Mouse (Mus musculus): ENCODE data around the gene Dcaf5.

The Dcaf5 gene

DNA sequence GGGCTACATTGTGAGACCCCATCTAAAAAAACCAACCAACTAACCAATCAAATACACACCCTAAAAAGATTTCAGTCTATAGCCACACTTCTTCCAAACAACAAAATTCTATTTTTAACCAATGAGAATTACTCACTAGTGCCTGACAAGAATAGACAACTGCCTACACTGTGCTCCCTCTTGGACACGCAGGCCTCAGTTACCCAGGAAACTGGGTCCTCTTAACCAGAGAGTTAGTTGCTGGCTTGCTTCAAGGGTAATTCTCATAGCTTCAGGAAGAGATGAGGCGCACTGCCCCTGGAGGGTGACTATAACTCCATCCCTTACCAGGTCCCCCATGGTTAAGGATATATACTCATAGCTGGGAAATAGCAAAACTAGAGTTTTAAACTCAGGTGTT is 95.5 kb downstream of the Dcaf5 start:
- peak in 1 of 2 experiments; percentile 49 for DNase-seq (ENCODE audit: low spot score in 2 of 2)

DNA sequence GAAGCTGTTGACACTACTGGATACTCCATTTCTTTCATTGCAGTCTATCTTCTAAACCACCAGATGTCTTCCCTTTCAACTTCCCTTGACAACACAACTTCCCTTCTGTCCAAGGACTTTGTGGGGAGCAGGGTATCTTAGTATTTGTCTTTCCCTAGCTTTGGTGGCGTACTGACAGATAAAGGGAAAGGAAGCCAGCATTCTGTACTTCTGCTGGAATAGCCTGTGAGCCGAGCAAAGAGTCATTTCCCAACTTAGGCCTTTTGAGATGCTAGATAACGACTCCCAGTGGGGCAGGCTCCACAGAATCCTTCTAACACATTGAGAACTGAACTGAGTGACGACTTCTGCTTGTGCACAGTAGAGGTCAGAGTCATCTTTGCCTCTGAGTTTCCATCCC is 102.2 kb downstream of the Dcaf5 start:
- DNase-seq (ENCODE audit: low spot score in 2 of 2): no peak

DNA sequence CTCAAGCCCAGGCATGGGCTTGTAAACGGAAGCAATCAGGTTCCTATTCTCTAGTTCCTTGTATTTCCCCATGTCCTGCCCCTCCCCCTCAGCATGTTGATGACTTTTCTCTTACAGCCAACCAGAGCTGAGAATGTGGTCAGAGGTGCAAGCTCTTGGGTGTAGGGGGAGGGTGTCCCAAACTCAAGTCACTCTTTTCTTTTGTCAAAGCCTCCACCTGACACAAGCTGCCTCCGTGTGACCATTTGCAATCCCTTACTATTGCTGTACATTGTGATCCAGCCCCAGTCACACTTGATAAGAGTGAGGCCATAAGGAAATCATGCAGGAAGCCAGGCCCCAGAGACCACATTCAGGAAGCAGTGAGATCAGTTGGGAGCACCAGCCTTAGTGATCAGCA is 104.8 kb downstream of the Dcaf5 start:
- DNase-seq (ENCODE audit: low spot score in 2 of 2): no peak

DNA sequence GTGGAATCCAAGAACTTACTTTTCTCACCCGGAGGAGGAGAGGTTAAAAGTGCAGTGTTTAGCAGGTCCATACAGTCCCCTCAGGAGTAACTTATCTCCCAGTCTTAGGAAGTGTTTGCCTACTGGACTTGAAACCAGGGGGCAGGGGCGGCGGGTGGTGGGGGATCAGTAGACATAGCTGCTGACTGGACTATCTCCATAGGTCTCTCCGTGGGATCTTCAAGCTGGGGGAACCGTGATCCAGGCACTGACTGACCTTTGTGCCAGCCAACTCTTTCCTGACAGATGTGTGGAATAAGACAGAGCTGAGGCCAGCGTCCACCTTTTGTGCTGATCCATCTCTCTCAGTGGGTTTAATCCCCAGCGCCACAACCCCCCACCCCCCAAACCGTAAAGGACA is 105.6 kb downstream of the Dcaf5 start:
- no peak for DNase-seq (ENCODE audit: low spot score in 2 of 2)

DNA sequence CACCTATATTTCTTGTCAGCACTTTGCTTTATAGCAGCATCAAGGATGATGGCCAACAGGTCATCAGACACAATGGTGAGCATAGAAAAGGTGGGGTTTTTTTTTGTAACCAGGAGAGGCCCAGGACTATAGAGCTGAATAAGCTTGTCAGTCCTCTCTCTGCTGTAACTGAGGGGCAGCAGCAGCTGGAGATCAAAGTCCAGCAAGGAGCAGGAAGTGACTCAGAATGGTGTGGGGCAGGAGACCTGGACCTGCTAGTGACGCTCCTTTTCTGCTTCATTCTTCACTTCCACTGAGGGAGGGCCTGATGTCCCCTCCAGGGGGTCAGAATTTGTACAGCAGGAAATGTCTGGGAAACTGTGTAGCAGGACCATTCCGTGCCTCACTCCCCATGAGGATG is 106.8 kb downstream of the Dcaf5 start:
- DNase-seq (ENCODE audit: low spot score in 2 of 2): no peak

DNA sequence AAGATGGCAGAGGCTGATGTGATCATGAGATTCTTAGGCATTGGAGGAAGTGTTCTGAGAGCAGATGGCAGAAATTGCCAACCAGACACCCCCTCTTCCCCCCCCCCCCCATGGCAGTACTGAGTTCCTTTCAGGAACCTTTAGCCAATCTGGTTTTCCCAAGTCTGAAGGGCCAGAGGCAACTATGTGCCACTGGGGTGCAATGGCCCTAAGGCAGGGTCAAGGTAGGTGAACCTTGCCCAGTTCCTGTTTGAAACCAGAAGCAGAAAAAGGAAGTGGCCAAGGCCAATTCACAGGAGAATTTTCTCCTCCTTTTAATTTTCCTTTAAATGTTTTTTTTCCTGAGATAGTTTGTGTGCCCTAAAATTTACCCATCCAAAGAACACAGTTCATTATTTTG is 110.4 kb downstream of the Dcaf5 start:
- DNase-seq (ENCODE audit: low spot score in 2 of 2): no peak

DNA sequence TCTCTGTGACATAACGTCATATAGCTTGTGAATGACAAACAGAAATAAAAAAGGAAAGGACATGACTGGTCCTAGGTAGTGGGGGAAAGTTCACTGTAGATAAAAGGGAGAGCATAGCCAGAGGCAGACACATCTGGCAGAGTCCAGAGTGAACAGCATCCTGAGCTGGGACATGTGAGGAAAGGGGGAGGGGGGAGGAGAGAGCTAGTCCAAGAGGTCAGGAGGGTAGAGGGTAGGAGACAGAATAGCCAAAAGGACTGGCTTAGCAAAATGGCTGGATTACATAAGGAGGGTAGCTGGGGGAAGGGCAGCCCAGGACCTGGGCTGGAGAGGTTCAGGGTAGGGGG is 111.6 kb downstream of the Dcaf5 start:
- DNase-seq (ENCODE audit: low spot score in 2 of 2): no peak

DNA sequence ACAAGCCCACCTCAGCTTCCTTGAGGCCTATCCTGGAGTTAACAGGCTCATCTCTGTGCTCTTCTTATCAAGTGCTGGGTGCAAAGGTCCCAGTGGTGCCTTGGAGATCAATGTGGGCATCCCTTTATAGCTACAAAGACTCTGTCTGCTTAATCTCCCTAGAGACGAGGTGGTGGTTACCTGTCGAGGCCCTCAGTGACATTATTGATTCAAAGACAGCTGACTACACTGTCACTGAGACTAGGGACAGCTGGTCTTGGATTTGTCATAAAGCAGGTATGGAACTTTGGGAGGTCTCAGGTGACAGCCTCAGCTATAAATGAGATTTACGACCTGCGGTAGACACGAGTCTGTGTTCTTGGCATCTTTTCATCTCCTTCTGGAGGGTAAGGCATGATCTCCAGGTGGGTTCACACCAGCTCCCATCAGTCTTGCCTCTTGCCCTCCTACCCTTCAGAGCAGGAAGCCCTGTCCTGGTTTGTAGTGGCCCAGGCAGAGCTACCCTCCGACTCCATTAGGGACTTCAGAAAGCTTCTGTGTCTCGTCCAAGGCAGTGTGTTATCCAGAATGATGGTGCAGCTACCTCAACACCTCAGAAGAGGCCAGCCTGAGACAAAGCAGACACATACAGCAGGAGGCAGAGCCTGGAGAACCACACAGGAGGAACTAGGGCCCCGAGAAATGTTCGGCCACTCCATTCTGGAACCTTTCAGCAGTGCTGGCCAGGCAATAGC is 112.2 kb downstream of the Dcaf5 start:
- DNase-seq (ENCODE audit: low spot score in 2 of 2): no peak

DNA sequence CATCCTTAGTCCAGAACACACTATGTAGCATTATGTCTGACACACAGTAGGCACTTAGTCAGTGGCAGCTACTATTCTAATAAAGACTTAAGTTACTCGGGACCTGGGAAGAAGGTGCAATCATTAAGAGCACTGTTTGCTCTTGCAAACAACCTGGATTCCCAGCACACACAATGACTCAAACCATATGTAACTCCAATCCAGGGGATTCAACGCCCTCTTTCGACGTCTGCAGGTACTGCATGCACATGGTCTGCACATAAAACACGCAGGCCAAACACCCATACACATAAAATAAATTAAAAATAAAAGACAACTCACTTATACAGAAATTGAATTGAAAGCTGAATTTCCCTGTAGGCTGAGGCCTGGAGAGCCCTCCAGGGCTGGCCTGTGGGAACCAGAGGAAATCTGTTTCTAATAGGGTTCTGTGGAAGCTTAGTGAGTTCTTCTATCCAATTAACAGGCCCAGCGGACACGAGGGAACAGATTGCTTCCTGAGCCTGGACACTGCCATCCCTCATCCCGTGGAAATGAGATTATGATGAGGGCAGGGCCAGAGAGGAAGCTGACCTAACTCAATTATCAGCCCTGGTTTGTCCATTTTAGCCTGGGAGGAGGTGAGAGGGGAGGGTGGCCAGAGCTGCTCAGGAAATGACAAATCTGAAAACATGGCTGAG is 112.9 kb downstream of the Dcaf5 start:
- DNase-seq (ENCODE audit: low spot score in 2 of 2): no peak

DNA sequence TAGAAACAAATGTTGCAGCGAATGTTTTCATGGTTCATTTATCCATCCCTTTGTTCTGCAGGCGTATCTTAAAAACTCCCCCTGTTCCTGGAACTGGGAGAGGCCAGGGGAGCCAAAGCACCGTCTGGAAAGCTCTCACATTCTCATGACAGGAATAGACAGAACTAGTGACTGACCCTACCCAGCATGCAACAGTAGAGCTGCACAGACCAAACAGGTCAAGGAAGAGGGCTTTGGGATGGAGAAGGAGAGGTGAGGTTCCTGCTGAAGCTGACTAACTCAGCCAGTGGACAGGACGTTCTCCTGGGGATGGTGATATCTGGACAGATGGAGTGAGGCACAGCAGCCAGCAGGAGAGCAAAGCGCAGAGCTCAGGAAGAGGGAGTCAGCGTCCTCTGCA is 113.9 kb downstream of the Dcaf5 start:
- DNase-seq (ENCODE audit: low spot score in 2 of 2): no peak

DNA sequence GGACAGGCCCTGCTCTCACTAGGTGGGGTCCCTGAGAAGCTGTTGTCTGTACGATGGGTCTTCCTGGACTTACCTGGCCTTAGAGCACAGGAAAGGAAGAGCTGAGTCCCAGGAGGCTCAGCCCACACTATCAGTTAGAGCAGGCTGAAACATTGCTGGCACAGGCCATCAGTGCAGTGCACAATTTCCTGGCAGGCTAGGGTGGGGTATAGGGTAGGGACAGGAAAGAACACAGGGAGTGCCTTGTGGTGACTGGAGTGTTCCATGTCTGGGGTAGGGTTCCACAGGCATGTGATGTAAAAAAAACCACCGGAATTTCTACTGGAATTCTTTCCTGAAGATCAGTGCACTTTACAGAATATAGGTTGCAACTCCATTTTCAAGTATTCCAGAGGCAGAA is 117.3 kb downstream of the Dcaf5 start:
- no peak for DNase-seq (ENCODE audit: low spot score in 2 of 2)

DNA sequence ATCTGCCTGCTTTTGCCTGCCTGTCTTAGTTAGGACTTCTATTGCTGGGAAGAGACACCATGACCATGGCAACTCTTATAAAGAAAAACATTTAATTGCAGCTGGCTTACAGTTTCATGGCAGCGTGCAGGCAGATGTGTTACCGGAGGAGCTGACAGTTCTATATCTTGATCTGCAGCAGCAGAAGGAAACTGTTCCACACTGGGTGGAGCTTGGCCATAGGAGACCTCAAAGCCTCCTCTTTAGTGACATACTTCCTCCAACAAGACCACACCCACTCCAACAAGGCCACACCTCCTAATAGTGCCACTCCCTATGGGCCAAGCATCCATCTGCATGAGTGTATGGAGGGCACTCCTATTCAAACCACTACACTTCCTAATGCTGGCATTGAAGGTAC is 121.1 kb downstream of the Dcaf5 start:
- no peak for DNase-seq (ENCODE audit: low spot score in 2 of 2)

DNA sequence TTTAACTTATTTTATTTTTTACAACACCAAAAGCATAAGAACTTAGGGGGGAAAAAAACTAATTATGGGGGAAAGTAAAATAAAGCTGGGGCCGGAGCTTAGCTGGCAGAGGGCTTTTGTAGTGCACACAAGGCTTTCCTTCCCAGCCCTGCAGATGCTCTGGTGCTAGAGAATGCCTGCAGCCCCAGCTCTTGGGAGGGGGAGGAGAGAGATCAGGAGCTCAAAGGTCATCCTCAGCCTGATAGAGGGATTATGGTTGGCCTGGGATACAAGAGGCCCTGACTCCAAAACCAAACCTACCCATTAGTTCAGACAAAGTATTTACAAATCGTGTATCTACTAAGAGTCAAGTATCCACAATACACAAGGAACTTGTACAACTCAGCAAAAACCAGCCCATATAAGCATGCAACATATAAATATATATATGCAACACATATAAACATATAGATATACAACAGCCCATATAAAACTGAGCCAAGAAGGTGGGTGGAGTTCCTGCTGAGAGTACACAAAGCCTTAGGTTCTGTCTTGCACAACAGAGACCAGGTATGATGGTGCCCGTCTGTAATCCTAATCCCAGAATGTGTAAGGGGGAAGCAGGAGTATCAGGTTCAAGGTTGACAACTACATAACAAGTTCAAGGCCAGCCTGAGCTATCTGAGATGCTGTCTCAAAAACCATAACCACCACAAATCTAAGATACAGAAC is 124.3 kb downstream of the Dcaf5 start:
- DNase-seq (ENCODE audit: low spot score in 2 of 2): no peak

DNA sequence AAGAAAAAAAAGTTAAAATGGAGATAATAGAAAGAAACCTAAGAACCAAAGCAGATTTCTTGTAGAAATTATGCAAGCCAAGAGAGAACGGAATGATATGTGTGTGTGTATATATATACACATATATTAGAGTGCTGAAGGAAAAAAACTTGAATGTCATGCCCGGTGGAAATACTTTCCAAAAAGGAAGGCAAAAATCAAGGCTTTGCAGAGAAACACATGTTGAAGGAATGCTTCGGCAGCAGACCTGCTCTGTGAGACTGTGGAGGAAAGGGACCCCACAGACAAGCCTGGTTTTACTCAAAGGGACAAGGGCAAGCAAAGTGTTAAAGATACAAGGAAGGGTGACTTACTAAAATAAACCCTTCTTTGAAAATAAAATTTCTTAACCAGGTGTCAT is 128.8 kb downstream of the Dcaf5 start:
- no peak for DNase-seq (ENCODE audit: low spot score in 2 of 2)

DNA sequence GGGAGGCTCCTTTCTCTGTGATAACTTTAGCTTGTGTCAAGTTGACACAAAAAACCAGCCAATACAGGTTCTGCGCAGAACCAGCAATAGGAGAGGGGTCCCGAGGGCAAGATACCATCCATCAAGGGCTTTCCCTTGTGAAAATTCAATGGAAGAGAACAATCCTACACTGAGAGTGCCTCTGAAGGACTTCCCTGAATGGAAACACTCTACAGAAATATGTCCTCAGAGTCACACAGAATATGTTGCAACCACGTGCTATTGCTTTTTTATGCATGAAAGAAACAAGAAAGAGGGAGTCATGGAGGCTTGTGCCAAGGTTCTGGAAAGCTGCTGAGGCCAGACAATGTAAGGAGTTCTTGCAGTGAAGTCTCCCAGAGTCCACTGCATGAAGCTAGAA is 131.9 kb downstream of the Dcaf5 start:
- no peak for DNase-seq (ENCODE audit: low spot score in 2 of 2)

DNA sequence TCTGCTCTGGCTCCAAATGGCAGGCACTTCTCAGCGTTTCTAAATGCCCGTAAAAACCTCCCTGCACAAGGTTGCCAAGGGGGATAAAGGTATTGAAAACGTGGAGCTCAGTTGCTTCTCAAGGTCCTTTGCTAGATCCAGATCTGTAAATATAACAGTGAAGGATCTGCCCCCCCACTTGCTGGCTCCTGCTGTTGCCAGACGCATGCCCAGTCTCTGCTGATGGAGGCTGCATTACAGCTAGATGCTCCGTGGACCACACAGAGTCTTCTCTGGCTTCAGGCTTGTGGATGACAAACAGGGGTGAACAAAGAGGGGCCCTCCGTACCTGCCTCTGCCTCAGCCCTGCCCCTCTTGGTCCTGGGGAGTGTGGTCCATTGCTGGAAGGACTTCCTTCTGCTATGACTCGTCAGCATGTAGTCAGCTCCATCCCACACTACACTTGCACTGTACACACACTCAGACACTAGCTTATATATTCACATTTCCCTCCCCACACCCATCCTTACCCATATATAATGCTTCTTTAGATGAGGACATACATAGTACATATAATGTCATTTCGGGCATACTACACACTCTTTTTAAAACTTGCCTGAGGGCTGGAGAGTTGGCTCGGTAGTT is 135.5 kb downstream of the Dcaf5 start:
- DNase-seq (ENCODE audit: low spot score in 2 of 2): peak; percentile 7 to 37

DNA sequence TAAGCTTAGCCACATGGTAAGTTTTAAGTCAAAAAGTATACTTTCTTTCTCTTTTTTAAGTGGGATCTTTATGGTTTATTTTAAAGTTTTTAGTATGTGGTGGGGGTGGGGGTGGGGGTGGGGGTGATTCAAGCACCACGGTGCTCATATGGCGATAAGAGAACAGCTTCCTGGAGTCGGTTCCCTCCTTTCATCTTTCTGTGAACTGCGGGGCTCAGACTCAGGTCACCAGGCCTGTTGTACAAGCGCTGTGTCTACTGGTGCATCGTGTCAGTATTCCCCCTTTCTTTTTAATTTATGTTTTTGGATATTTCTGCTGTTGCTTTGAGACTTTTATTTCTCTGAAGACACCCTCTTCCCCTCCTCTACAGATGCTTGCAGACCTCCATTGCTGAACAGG is 137.7 kb downstream of the Dcaf5 start:
- no peak for DNase-seq (ENCODE audit: low spot score in 2 of 2)

DNA sequence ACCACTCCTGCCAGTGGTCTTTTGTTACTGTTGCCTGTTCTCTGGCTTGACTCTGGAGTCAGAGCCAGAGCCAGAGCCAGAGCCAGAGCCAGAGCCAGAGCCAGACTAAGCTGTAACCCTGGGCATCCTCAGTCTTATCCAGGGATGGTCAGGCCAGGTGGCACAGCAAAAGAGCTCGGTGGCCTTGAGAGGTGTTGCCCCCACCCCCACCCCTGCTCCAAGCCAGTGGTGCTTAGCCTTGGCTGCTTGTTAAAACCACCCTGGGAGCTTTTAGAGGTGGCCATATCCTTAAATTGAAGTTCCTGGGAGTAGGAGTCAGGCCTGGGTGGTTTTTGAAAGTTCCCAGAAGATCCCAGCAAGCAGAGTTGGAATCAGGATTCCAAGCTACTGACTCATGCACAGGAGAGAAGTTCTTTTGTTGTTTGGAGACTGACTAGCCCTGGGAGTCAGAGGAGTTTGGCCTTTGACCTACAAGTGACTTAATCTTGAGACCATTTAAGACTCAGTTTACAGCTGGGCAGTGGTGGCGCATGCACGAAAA is 144.4 kb downstream of the Dcaf5 start:
- DNase-seq (ENCODE audit: low spot score in 2 of 2): no peak

DNA sequence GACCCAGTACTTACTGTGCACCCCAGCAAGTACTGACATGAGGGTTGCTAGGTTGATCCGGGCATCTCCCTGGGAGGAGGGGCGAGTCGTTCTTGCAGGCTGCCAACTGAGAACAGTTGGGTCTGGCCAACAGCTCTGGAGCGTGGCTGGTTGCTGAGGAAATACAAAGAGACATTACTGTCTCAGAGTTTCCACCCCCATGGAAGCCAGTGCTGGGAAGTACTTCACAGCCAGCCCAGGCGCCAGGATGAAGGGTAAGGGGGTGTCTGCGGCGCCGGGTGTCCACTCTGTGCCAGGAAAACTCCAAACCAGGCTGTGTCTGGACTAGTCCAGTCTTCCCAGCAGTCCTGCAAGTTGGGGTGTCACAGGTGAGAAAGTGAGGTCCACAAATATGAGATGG is 145.4 kb downstream of the Dcaf5 start:
- DNase-seq (ENCODE audit: low spot score in 2 of 2): peak; percentile 15 to 17

DNA sequence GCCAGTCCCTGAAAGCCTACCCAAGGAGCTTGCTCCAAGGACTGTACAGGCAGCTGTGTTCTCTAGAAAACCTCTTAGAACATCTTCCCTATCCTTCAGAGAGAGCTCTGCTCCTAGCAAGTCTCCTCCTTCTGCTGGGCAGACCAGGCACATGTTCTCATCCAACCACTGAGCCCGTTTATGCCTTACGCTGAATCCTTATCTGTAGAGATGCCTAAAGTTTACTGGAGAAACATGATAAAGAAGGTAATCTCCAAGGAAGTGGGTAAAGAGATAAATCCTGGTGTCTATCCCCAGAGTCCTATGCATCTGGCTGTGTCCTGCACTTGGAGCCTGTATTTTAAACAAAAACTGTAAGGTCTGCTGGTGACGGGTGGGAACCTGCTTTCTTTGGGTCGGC is 145.9 kb downstream of the Dcaf5 start:
- no peak for DNase-seq (ENCODE audit: low spot score in 2 of 2)

DNA sequence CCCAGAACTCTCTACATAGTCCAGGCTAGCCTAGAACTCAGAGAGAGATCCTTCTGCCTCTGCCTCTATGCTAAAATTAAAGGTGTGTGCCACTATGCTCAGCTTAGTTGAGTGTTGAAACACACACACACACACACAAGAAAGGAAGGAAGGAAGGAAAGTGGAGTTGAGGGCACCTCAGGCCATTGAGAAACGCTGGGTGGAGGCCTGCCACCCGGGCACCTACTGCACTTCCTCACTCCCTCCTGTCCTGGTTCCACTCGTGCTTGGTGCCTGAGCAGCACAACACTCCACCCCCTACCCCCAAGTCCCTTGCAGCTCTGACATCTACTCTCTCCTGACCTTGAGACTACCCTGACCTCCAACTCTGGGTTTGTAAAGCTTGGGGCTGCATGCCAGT is 146.7 kb downstream of the Dcaf5 start:
- no peak for DNase-seq (ENCODE audit: low spot score in 2 of 2)

DNA sequence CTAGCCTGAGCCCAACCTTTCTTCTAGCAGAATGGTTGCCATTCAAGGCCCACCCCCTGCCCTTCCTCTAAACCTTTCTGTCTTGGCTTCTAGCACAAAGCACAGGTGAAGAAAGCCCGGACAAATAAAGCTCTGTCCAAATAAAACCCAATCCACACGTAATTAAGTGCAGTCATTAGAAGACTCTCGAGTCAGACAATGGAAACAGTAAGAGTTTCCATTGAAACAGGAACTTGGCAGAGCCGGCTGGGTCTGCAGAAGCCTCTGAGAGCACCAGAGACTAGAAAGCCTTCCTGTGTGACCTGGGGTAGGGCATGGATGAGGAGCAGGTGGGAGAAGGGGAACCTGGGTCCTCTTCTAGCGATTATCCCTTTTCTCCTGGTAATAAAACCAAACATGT is 150.5 kb downstream of the Dcaf5 start:
- DNase-seq (ENCODE audit: low spot score in 2 of 2): no peak

Measured in frontal cortex, postnatal 36 days (tissue).